Mouse (Mus musculus) neural tube, embryonic 14.5 days (tissue): ENCODE results near the gene Wnt10a. TPM values are rescaled to one million over a fixed set of nuclear protein-coding genes. Genes with fewer than 3 reads are reported as not detected.

Experiments used
- ATAC-seq: fragments of 200-750 bp; cut with Nextera tagmentation; 2 replicates; pipeline ENCODE4 v1.8.0; 2017; ENCODE audit warnings: low read depth, mild to moderate bottlenecking, moderate TSS enrichment, moderate library complexity
- H3K27ac ChIP-seq: fragments of 300-500 bp; sonication (generic); 2 replicates; pipeline ENCODE4 v1.5.1; 2014; ENCODE audit warnings: low read depth, mild to moderate bottlenecking, control low read depth, low read length, moderate library complexity, mixed read lengths
- H3K27me3 ChIP-seq: fragments of 300-500 bp; sonication (generic); 2 replicates; pipeline ENCODE4 v1.6.1; 2014; ENCODE audit warnings: low read length; ENCODE audit not compliant: control insufficient read depth, insufficient read depth
- H3K36me3 ChIP-seq: fragments of 300-500 bp; sonication (generic); 2 replicates; pipeline ENCODE4 v1.6.1; 2014; ENCODE audit warnings: low read length, mixed read lengths; ENCODE audit not compliant: control insufficient read depth, insufficient read depth
- H3K4me1 ChIP-seq: fragments of 300-500 bp; sonication (generic); 2 replicates; pipeline ENCODE4 v1.6.1; 2014; ENCODE audit warnings: low read length; ENCODE audit not compliant: control insufficient read depth, insufficient read depth
- H3K4me2 ChIP-seq: fragments of 300-500 bp; sonication (generic); 2 replicates; pipeline ENCODE4 v1.6.1; 2014; ENCODE audit warnings: mild to moderate bottlenecking, low read depth, low read length, control low read depth
- H3K4me3 ChIP-seq: fragments of 300-500 bp; sonication (generic); 2 replicates; pipeline ENCODE4 v1.5.1; 2014; ENCODE audit warnings: low read depth, low read length, control low read depth, mixed read lengths
- H3K9ac ChIP-seq: fragments of 300-500 bp; sonication (generic); replicated peaks from 2 replicates; pipeline ENCODE4 v1.6.1; 2014; ENCODE audit warnings: low read depth, mild to moderate bottlenecking, control low read depth, low read length, mixed read lengths
- H3K9me3 ChIP-seq: fragments of 300-500 bp; sonication (generic); 2 replicates; pipeline ENCODE4 v1.6.1; 2016; ENCODE audit warnings: low read length; ENCODE audit not compliant: control insufficient read depth
- WGBS: fragments of 180-500 bp; shearing (Covaris S2); extraction: QIAGEN DNeasy Blood & Tissue Kit; methylation state at CpG from one replicate; pipeline ENCODE4 v1.1.7; 2014; 5-methylcytosine and 5-hydroxymethylcytosine counted together
- polyA plus RNA-seq: library from polyadenylated mRNA; unstranded; fragments of >200 nt; fragmentation: Nextera tagmentation; extraction: Ambion mirVana; gene quantifications from 2 replicates; pipeline ENCODE4 v1.2.1, GENCODE M21; 2014

The Wnt10a gene
- polyA plus RNA-seq, 1 experiment from 2014 or later: not detected

DNA sequence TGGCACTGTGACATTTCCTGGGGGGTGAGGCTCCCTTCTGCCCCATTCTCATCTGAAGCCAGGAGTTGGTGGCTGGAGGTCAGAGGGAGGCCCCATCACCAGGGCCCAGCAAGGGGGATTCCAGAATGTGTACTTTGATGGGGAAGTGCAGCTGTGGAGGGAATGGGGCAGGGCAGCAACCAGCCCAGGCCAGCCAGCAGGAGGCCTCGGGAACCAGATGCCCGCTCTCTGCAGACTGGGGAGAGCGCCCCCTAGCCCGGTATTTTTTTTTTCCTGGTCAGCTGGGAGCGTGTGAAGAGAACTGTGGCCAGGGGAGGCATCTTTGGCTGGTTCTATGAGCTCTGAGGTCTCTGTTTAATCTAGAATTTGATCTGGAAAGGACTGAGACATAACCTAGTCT, 15.5 kb upstream of the Wnt10a start:
- Histone ChIP-seq H3K9ac (no peak overlapping the region), H3K9me3 (no peaks in the 10 kb centered on the region), H3K27me3 (peaks cover 36% of the 10 kb centered on the region), H3K4me1 (peaks cover 9% of the 10 kb centered on the region; the same call in 1 of the 2 replicates), H3K36me3 (no peaks in the 10 kb centered on the region), H3K27ac (no peak overlapping the region), H3K4me3 (no peak overlapping the region), H3K4me2 (no peak overlapping the region)
- WGBS: 10% methylated on average over 5 of the region's 5 CpGs
- no peak for ATAC-seq

GRCm38 (mm10) chr1:74778934-74779486, 12.3 kb upstream of the Wnt10a start:
- H3K9me3 ChIP-seq: no peaks in the 10 kb centered on the region
- H3K27me3 ChIP-seq: peaks cover 52% of the 10 kb centered on the region
- no peak overlapping the region for H3K4me2 ChIP-seq
- peaks cover 6% of the 10 kb centered on the region for H3K4me1 ChIP-seq
- H3K36me3 ChIP-seq: no peaks in the 10 kb centered on the region
- WGBS: 59% methylated on average over 3 of the region's 3 CpGs
- no peak for ATAC-seq
- no peak overlapping the region for H3K4me3 ChIP-seq
- no peak overlapping the region for H3K27ac ChIP-seq
- no peak overlapping the region for H3K9ac ChIP-seq

GRCm38 (mm10) chr1:74782045-74782444, 9.3 kb upstream of the Wnt10a start:
- H3K9me3 ChIP-seq: no peaks in the 10 kb centered on the region
- H3K36me3 ChIP-seq: no peaks in the 10 kb centered on the region
- ATAC-seq: no peak
- H3K4me1 ChIP-seq: peaks cover 10% of the 10 kb centered on the region
- peaks cover 55% of the 10 kb centered on the region for H3K27me3 ChIP-seq
- H3K4me3 ChIP-seq: no peak overlapping the region
- no peak overlapping the region for H3K9ac ChIP-seq
- WGBS: 28% methylated on average over 14 of the region's 14 CpGs
- H3K4me2 ChIP-seq: no peak overlapping the region
- no peak overlapping the region for H3K27ac ChIP-seq

GRCm38 (mm10) chr1:74783554-74783953, 7.8 kb upstream of the Wnt10a start:
- 2% methylated on average over 13 of the region's 13 CpGs for WGBS

GRCm38 (mm10) chr1:74784041-74784759, 7.1 kb upstream of the Wnt10a start:
- Histone ChIP-seq H3K9me3 (no peaks in the 10 kb centered on the region), H3K4me3 (peak overlapping the region; percentile 39), H3K36me3 (no peaks in the 10 kb centered on the region), H3K27me3 (peaks cover 59% of the 10 kb centered on the region), H3K4me2 (peak overlapping the region; percentile 81), H3K9ac (peak overlapping the region; percentile 37; the same call in 1 of the 2 replicates), H3K27ac (no peak overlapping the region), H3K4me1 (peaks cover 10% of the 10 kb centered on the region)
- peak; percentile 54; the same call in 1 of the 2 replicates for ATAC-seq
- under 1% methylated on average over 67 of the region's 67 CpGs for WGBS

More at GRCm38 (mm10) chr1:74783554-74783953, 7.8 kb upstream of the Wnt10a start:
- no peak overlapping the region for H3K27ac ChIP-seq
- no peak overlapping the region for H3K9ac ChIP-seq
- H3K27me3 ChIP-seq: peaks cover 56% of the 10 kb centered on the region
- H3K4me1 ChIP-seq: peaks cover 10% of the 10 kb centered on the region
- peak overlapping the region; percentile 39 for H3K4me3 ChIP-seq
- H3K4me2 ChIP-seq: peak overlapping the region; percentile 81
- no peaks in the 10 kb centered on the region for H3K36me3 ChIP-seq
- no peaks in the 10 kb centered on the region for H3K9me3 ChIP-seq
- 0 out of 2 replicates have a peak, but pooled peaks have one; percentile 44 for ATAC-seq

DNA sequence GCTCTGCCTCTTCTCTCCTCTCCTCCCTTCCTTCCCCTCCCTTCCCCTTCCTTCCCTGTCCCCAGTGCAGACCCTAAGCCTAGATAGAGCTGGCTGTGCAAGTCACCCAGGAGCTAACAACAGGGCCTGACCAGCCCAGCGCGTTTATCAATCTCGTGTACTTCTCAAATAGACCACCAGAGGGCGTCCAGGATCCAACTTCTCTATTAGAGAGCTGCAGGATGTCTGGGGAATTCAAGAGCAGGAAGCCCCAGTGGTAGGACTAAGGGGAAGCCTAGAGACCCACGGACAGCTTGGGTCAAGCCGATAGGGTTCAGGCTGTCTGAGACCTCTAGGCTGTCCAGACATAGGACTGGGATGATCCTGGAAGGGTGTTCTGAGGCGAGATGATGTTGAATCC, 3.5 kb upstream of the Wnt10a start:
- ATAC-seq: peak; percentile 49; the same call in 1 of the 2 replicates
- peaks cover 20% of the 10 kb centered on the region for H3K4me1 ChIP-seq
- no peak overlapping the region for H3K27ac ChIP-seq
- H3K4me2 ChIP-seq: no peak overlapping the region
- WGBS: 7% methylated on average over 7 of the region's 7 CpGs
- H3K4me3 ChIP-seq: no peak overlapping the region
- H3K9me3 ChIP-seq: no peaks in the 10 kb centered on the region
- H3K9ac ChIP-seq: no peak overlapping the region
- H3K27me3 ChIP-seq: peaks cover 64% of the 10 kb centered on the region
- H3K36me3 ChIP-seq: no peaks in the 10 kb centered on the region

- no peak overlapping the region for H3K4me3 ChIP-seq
- H3K4me1 ChIP-seq: peaks cover 17% of the 10 kb centered on the region
- no peak overlapping the region for H3K27ac ChIP-seq
- no peaks in the 10 kb centered on the region for H3K9me3 ChIP-seq
- 17% methylated on average over 6 of the region's 6 CpGs for WGBS
- ATAC-seq: no peak
- peaks cover 62% of the 10 kb centered on the region for H3K27me3 ChIP-seq
- no peaks in the 10 kb centered on the region for H3K36me3 ChIP-seq
- H3K9ac ChIP-seq: no peak overlapping the region
- H3K4me2 ChIP-seq: no peak overlapping the region
Measured at GRCm38 (mm10) chr1:74788603-74789176, 2.6 kb upstream of the Wnt10a start.

GRCm38 (mm10) chr1:74790095-74790494, 1.2 kb upstream of the Wnt10a start:
- Histone ChIP-seq H3K4me3 (no peak overlapping the region), H3K36me3 (no peaks in the 10 kb centered on the region)
- WGBS: 7% methylated on average over 3 of the region's 3 CpGs

More at GRCm38 (mm10) chr1:74790095-74790494, 1.2 kb upstream of the Wnt10a start:
- Histone ChIP-seq H3K27me3 (peaks cover 53% of the 10 kb centered on the region), H3K4me2 (no peak overlapping the region), H3K27ac (no peak overlapping the region), H3K4me1 (peaks cover 18% of the 10 kb centered on the region), H3K9me3 (no peaks in the 10 kb centered on the region), H3K9ac (no peak overlapping the region)
- no peak for ATAC-seq
